Mouse (Mus musculus) ES-E14 (cell line): Measurements from ENCODE around the gene Nhlh2.

Experiments used
- CHD2 ChIP-seq: IDR thresholded peaks from 2 replicates; pipeline ENCODE4 v1.6.1; 2014; ENCODE audit warnings: mild to moderate bottlenecking, low read depth, low read length, inconsistent platforms
- HCFC1 ChIP-seq: IDR thresholded peaks from 2 replicates; pipeline ENCODE4 v1.6.1; 2012; ENCODE audit warnings: low read length, inconsistent platforms, borderline replicate concordance; ENCODE audit not compliant: insufficient read depth
- MAFK ChIP-seq: IDR thresholded peaks from 2 replicates; pipeline ENCODE4 v1.6.1; 2014; ENCODE audit warnings: mild to moderate bottlenecking, low read depth, low read length, inconsistent platforms; ENCODE audit not compliant: insufficient read depth
- ZC3H11A ChIP-seq: IDR thresholded peaks from 2 replicates; pipeline ENCODE4 v1.6.1; 2012; ENCODE audit warnings: low read depth, mild to moderate bottlenecking, inconsistent platforms, low read length, borderline replicate concordance
- ZNF384 ChIP-seq: IDR thresholded peaks from 2 replicates; pipeline ENCODE4 v1.6.1; 2012; ENCODE audit warnings: low read depth, low read length, inconsistent platforms

DNA sequence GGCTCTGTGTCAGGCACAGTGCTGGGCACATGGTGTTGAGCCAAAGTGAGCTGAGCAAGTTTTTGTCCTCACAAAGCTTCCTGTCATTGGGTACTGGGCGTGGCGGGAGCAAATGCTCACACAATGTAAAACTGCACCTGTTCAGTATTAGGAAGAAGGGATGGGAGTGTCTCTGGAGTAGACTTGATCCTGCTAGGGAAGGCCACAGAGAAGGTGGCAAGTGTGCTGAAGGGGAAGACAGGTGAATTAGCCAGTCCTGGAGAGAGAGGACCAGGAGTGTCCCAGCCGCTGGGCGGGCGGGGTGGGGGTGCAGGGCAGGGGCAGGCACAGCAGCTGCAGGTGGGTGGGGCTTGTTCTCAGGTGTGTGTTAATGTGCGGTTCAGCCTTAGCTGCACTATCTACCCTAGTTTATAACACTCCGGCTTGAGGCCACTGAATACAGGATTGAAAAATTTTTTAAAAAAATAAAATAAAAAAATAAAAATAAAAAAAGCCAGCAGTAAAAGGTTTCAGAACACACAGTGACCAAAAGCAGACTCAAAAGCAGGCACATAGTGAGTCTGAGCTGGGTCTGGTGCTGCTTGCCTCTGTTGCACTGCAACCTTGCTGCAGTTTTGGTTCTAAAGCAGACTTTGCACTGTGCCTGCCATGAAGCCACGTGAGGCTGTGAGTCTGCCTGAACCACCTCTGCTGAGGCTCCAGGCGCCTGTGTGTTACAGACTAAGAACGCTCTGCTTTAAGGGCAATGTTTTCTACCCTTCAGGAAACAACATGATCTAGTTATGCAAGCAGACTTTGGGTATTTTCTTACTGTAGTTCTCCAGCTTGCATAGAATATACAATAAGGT lies 53.6 kb downstream of the Nhlh2 start:
- TF ChIP-seq ZNF384, result no peak
- TF ChIP-seq HCFC1, result no peak
- TF ChIP-seq MAFK, result no peak
- TF ChIP-seq CHD2, result no peak
- TF ChIP-seq ZC3H11A, result no peak
